Mouse (Mus musculus): Measurements from ENCODE around the gene Ddhd1.
"Not testable (repeated sequence)": the region's sequence is repeated elsewhere in the genome, so short reads cannot be mapped to it uniquely, and the experiment has no call there.

The Ddhd1 gene

GRCm38 (mm10) chr14:45580923-45581827, 76.8 kb downstream of the Ddhd1 start:
- DNase-seq (ENCODE audit: low read depth, low spot score): not testable (repeated sequence)

GRCm38 (mm10) chr14:45566066-45566937, 91.6 kb downstream of the Ddhd1 start:
- no peak for DNase-seq (ENCODE audit: low read depth, low spot score)

- DNase-seq (ENCODE audit: low read depth, low spot score): no peak
Measured at GRCm38 (mm10) chr14:45565216-45566065, 92.5 kb downstream of the Ddhd1 start.

GRCm38 (mm10) chr14:45563577-45563976, 94.4 kb downstream of the Ddhd1 start:
- DNase-seq (ENCODE audit: low read depth, low spot score): no peak

- no peak for DNase-seq (ENCODE audit: low read depth, low spot score)
Measured at GRCm38 (mm10) chr14:45561681-45562080, 96.3 kb downstream of the Ddhd1 start.

- DNase-seq (ENCODE audit: low read depth, low spot score): no peak
Measured at GRCm38 (mm10) chr14:45559018-45559417, 98.9 kb downstream of the Ddhd1 start.

GRCm38 (mm10) chr14:45554336-45554735, 103.6 kb downstream of the Ddhd1 start:
- no peak for DNase-seq (ENCODE audit: low read depth, low spot score)

GRCm38 (mm10) chr14:45553854-45554253, 104.1 kb downstream of the Ddhd1 start:
- DNase-seq (ENCODE audit: low read depth, low spot score): no peak

- no peak for DNase-seq (ENCODE audit: low read depth, low spot score)
Measured at GRCm38 (mm10) chr14:45552431-45552830, 105.5 kb downstream of the Ddhd1 start.

- no peak for DNase-seq (ENCODE audit: low read depth, low spot score)
Measured at GRCm38 (mm10) chr14:45551121-45551768, 106.7 kb downstream of the Ddhd1 start.

GRCm38 (mm10) chr14:45550010-45550647, 107.8 kb downstream of the Ddhd1 start:
- no peak for DNase-seq (ENCODE audit: low read depth, low spot score)

GRCm38 (mm10) chr14:45548118-45548517, 109.8 kb downstream of the Ddhd1 start:
- no peak for DNase-seq (ENCODE audit: low read depth, low spot score)

GRCm38 (mm10) chr14:45544905-45545304, 113.0 kb downstream of the Ddhd1 start:
- no peak for DNase-seq (ENCODE audit: low read depth, low spot score)

- no peak for DNase-seq (ENCODE audit: low read depth, low spot score)
Measured at GRCm38 (mm10) chr14:45544026-45544425, 113.9 kb downstream of the Ddhd1 start.

- DNase-seq (ENCODE audit: low read depth, low spot score): peak; percentile 81
Measured at GRCm38 (mm10) chr14:45539659-45540468, 118.1 kb downstream of the Ddhd1 start.
